Mouse (Mus musculus): ENCODE data around the gene Daam2. TPM values are rescaled to one million over a fixed set of nuclear protein-coding genes. Genes with fewer than 3 reads are reported as not detected.

Gene Daam2
- polyA plus RNA-seq, 1 experiment: 8.7 TPM

- 89% methylated on average over 6 of the region's 6 CpGs for WGBS
- Histone ChIP-seq H3K4me1 (ENCODE audit: control insufficient read depth, insufficient read depth, low read length) (peaks cover 18% of the 10 kb centered on the region), H3K4me3 (replicated peaks; ENCODE audit: extremely low read depth, low read depth, low read length) (no peak overlapping the region)
- no peak for DNase-seq
- TF ChIP-seq POLR2A (IDR thresholded peaks at IDR 0.05; ENCODE audit: borderline replicate concordance, extremely low read depth, low read depth, low read length) (no peak), CTCF (IDR thresholded peaks at IDR 0.05; ENCODE audit: insufficient read depth, low read length) (no peak)
These were observed 133.0 kb downstream of the Daam2 start for GRCm38 (mm10) chr17:49431176-49431575.

GRCm38 (mm10) chr17:49430136-49430535, 134.0 kb downstream of the Daam2 start:
- Histone ChIP-seq H3K4me3 (replicated peaks; ENCODE audit: extremely low read depth, low read depth, low read length) (peak overlapping the region; percentile 35), H3K4me1 (ENCODE audit: control insufficient read depth, insufficient read depth, low read length) (peaks cover 18% of the 10 kb centered on the region)
- WGBS: 41% methylated on average over 6 of the region's 6 CpGs
- TF ChIP-seq CTCF (IDR thresholded peaks at IDR 0.05; ENCODE audit: insufficient read depth, low read length): no peak
- no peak for TF ChIP-seq POLR2A (IDR thresholded peaks at IDR 0.05; ENCODE audit: borderline replicate concordance, extremely low read depth, low read depth, low read length)
- DNase-seq: no peak

- 54% methylated on average over 6 of the region's 6 CpGs for WGBS
- peak; percentile 38 for DNase-seq
- Histone ChIP-seq H3K4me3 (replicated peaks; ENCODE audit: extremely low read depth, low read depth, low read length) (peak overlapping the region; percentile 44), H3K4me1 (ENCODE audit: control insufficient read depth, insufficient read depth, low read length) (peaks cover 18% of the 10 kb centered on the region)
- TF ChIP-seq POLR2A (IDR thresholded peaks at IDR 0.05; ENCODE audit: borderline replicate concordance, extremely low read depth, low read depth, low read length): no peak
- no peak for TF ChIP-seq CTCF (IDR thresholded peaks at IDR 0.05; ENCODE audit: insufficient read depth, low read length)
These were observed 134.5 kb downstream of the Daam2 start for GRCm38 (mm10) chr17:49429471-49430129.

- Histone ChIP-seq H3K4me3 (replicated peaks; ENCODE audit: extremely low read depth, low read depth, low read length) (peak overlapping the region; percentile 79), H3K4me1 (ENCODE audit: control insufficient read depth, insufficient read depth, low read length) (peaks cover 18% of the 10 kb centered on the region)
- TF ChIP-seq CTCF (IDR thresholded peaks at IDR 0.05; ENCODE audit: insufficient read depth, low read length): no peak
- no peak for TF ChIP-seq POLR2A (IDR thresholded peaks at IDR 0.05; ENCODE audit: borderline replicate concordance, extremely low read depth, low read depth, low read length)
- 9% methylated on average over 13 of the region's 13 CpGs for WGBS
- no peak for DNase-seq
These were observed 135.3 kb downstream of the Daam2 start for GRCm38 (mm10) chr17:49428751-49429415.

- under 1% methylated on average over 28 of the region's 28 CpGs for WGBS
- Histone ChIP-seq H3K4me3 (replicated peaks; ENCODE audit: extremely low read depth, low read depth, low read length) (peak within 1 kb of the TSS; percentile 79), H3K4me1 (ENCODE audit: control insufficient read depth, insufficient read depth, low read length) (peaks cover 18% of the 10 kb centered on the region)
- TF ChIP-seq POLR2A (IDR thresholded peaks at IDR 0.05; ENCODE audit: borderline replicate concordance, extremely low read depth, low read depth, low read length) (peak; percentile 92; the same call in 1 of the 2 replicates), CTCF (IDR thresholded peaks at IDR 0.05; ENCODE audit: insufficient read depth, low read length) (no peak)
- peak; percentile 97 for DNase-seq
These were observed 135.9 kb downstream of the Daam2 start, which contains the start of gene Mocs1 for GRCm38 (mm10) chr17:49428239-49428688. Mocs1 (plus strand) TSS chr17:49428362.

- Histone ChIP-seq H3K4me3 (replicated peaks; ENCODE audit: extremely low read depth, low read depth, low read length) (no peak overlapping the region), H3K4me1 (ENCODE audit: control insufficient read depth, insufficient read depth, low read length) (peaks cover 15% of the 10 kb centered on the region)
- TF ChIP-seq CTCF (IDR thresholded peaks at IDR 0.05; ENCODE audit: insufficient read depth, low read length) (no peak), POLR2A (IDR thresholded peaks at IDR 0.05; ENCODE audit: borderline replicate concordance, extremely low read depth, low read depth, low read length) (no peak)
- 21% methylated on average over 9 of the region's 9 CpGs for WGBS
- no peak for DNase-seq
These were observed 136.4 kb downstream of the Daam2 start for GRCm38 (mm10) chr17:49427631-49428238.

GRCm38 (mm10) chr17:49423872-49424271, 140.3 kb downstream of the Daam2 start:
- DNase-seq: no peak
- TF ChIP-seq CTCF (IDR thresholded peaks at IDR 0.05; ENCODE audit: insufficient read depth, low read length) (no peak), POLR2A (IDR thresholded peaks at IDR 0.05; ENCODE audit: borderline replicate concordance, extremely low read depth, low read depth, low read length) (no peak)
- Histone ChIP-seq H3K4me1 (ENCODE audit: control insufficient read depth, insufficient read depth, low read length) (no peaks in the 10 kb centered on the region), H3K4me3 (replicated peaks; ENCODE audit: extremely low read depth, low read depth, low read length) (no peak overlapping the region)
- WGBS: 91% methylated on average over 3 of the region's 3 CpGs

GRCm38 (mm10) chr17:49423067-49423325, 141.1 kb downstream of the Daam2 start:
- DNase-seq: no peak
- TF ChIP-seq CTCF (IDR thresholded peaks at IDR 0.05; ENCODE audit: insufficient read depth, low read length): no peak
- no peak for TF ChIP-seq POLR2A (IDR thresholded peaks at IDR 0.05; ENCODE audit: borderline replicate concordance, extremely low read depth, low read depth, low read length)
- H3K4me1 ChIP-seq (ENCODE audit: control insufficient read depth, insufficient read depth, low read length): no peaks in the 10 kb centered on the region
- WGBS: 87% methylated on average over 2 of the region's 2 CpGs
- no peak overlapping the region for H3K4me3 ChIP-seq (replicated peaks; ENCODE audit: extremely low read depth, low read depth, low read length)

GRCm38 (mm10) chr17:49422286-49423066, 141.7 kb downstream of the Daam2 start:
- TF ChIP-seq CTCF (IDR thresholded peaks at IDR 0.05; ENCODE audit: insufficient read depth, low read length) (no peak), POLR2A (IDR thresholded peaks at IDR 0.05; ENCODE audit: borderline replicate concordance, extremely low read depth, low read depth, low read length) (no peak)
- Histone ChIP-seq H3K4me3 (replicated peaks; ENCODE audit: extremely low read depth, low read depth, low read length) (no peak overlapping the region), H3K4me1 (ENCODE audit: control insufficient read depth, insufficient read depth, low read length) (no peaks in the 10 kb centered on the region)
- no peak for DNase-seq
- 58% methylated on average over 3 of the region's 3 CpGs for WGBS
